Comparison of ENCODE assay signal across 10 mouse cellular contexts in the genomic region with DNA sequence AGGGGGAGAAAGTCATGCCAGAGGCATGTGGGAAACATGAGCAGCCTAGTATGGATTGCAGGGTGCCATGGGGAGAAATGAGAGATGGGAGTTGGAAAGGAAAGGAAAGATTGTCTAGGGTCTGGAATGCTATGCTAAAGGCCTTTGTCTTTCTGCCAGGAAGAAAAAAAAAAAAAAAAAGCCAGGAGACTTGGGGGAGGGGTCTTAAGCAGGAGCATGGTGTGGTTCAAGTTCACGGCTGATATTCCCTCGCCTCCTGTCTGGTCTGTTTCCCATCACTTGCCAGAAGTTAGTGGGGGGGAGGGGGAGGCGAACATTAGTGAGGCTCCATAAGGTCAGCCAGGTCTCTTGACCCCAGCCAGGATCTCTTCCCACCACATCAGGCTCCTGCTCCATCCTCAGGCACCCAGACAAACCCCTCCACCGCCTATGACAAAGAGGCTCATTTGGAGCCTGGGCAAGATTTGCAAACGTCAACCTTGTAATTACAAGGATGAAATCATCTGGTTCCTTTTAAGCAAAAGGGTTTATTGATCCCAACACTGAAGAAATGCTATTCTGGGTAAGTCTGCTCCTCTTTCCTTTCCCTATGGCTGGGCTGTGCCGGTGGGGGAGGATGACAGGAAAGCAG. TPM values are rescaled to one million over a fixed set of nuclear protein-coding genes. Genes with fewer than 3 reads are reported as not detected.
DNase-seq lines count a peak whose midpoint lies in the region; ATAC-seq and TF ChIP-seq lines count a peak whose summit lies in the region.
"Had no signal": no experiment of that assay in that cellular context is flagged by ENCODE, and none has a peak within 500 bp of the region (broad histone marks: within the 10 kb centered on the region; RNA-seq: fewer than 3 reads in every experiment).

No protein-coding gene starts in this region.

- H3K36me3 ChIP-seq in intestine, embryonic 14.5 days (ENCODE audit: control insufficient read depth, insufficient read depth, low read length) = no peaks in the 10 kb centered on the region
- H3K36me3 ChIP-seq in intestine, postnatal 0 days (ENCODE audit: control insufficient read depth, insufficient read depth) = no peaks in the 10 kb centered on the region
- no peaks in the 10 kb centered on the region for H3K36me3 ChIP-seq in limb, embryonic 13.5 days
- H3K36me3 ChIP-seq: neural tube, embryonic 13.5 days had no signal

- no peaks in the 10 kb centered on the region for H3K9me3 ChIP-seq in intestine, embryonic 14.5 days (ENCODE audit: control insufficient read depth, low read length)
- H3K9me3 ChIP-seq in intestine, postnatal 0 days (ENCODE audit: control insufficient read depth) = no peaks in the 10 kb centered on the region
- no peaks in the 10 kb centered on the region for H3K9me3 ChIP-seq in limb, embryonic 13.5 days
- H3K9me3 ChIP-seq: neural tube, embryonic 13.5 days had no signal

- no peak overlapping the region for H3K4me2 ChIP-seq in intestine, embryonic 14.5 days (ENCODE audit: low read length)
- no peak overlapping the region for H3K4me2 ChIP-seq in intestine, postnatal 0 days (replicated peaks; ENCODE audit: low read depth)
- H3K4me2 ChIP-seq in limb, embryonic 13.5 days (replicated peaks) = peak overlapping the region; percentile 42
- H3K4me2 ChIP-seq: neural tube, embryonic 13.5 days had no signal

- no peak for TF ChIP-seq CTCF in intestine, postnatal 0 days (IDR thresholded peaks at IDR 0.05; ENCODE audit: low read depth)

- no peak overlapping the region for H3K4me3 ChIP-seq in intestine, embryonic 14.5 days (ENCODE audit: low read depth, low read length)
- no peak overlapping the region for H3K4me3 ChIP-seq in intestine, postnatal 0 days (ENCODE audit: low read depth, low read length)
- H3K4me3 ChIP-seq in limb, embryonic 13.5 days = peak overlapping the region; percentile 10; the same call in 1 of the 2 replicates
- H3K4me3 ChIP-seq: neural tube, embryonic 13.5 days had no signal

- 20% methylated on average over 6 of the region's 6 CpGs for WGBS in intestine, embryonic 14.5 days
- WGBS in intestine, postnatal 0 days = 38% methylated on average over 6 of the region's 6 CpGs
- WGBS in limb, embryonic 13.5 days = 5% methylated on average over 6 of the region's 6 CpGs

- ATAC-seq in intestine, embryonic 14.5 days (replicated peaks; ENCODE audit: low FRiP score, low TSS enrichment, low read depth) = peak; percentile 47; the same call in 1 of the 2 replicates
- ATAC-seq in intestine, postnatal 0 days = no peak
- peak; percentile 83 for ATAC-seq in limb, embryonic 13.5 days (ENCODE audit: low FRiP score, low read depth)

- peaks cover 13% of the 10 kb centered on the region; the same call in 1 of the 2 replicates for H3K4me1 ChIP-seq in intestine, embryonic 14.5 days (replicated peaks; ENCODE audit: control insufficient read depth, insufficient read depth, low read length)
- H3K4me1 ChIP-seq in intestine, postnatal 0 days (replicated peaks; ENCODE audit: control insufficient read depth, insufficient read depth, low read length) = no peaks in the 10 kb centered on the region
- H3K4me1 ChIP-seq in limb, embryonic 13.5 days = peaks cover 35% of the 10 kb centered on the region
- H3K4me1 ChIP-seq: neural tube, embryonic 13.5 days had no signal

- peak; percentile 63 for DNase-seq in intestine, embryonic 14.5 days (ENCODE audit: low spot score)
- peak; percentile 74 for DNase-seq in NIH3T3 (ENCODE audit: low read depth)
- peak; percentile 69 for DNase-seq in embryo, embryonic 11 days
- DNase-seq in cerebellum, postnatal 14 days = no peak
- DNase-seq in c-Kit-positive CD71-positive TER-119-positive erythroid progenitor cells, embryonic 14.5 days (ENCODE audit: low spot score) = no peak
- DNase-seq: gastrocnemius, postnatal 10 days; kidney, adult 11 months had no signal

- no peak overlapping the region for H3K9ac ChIP-seq in intestine, embryonic 14.5 days (ENCODE audit: low read length)
- H3K9ac ChIP-seq in intestine, postnatal 0 days (ENCODE audit: low read depth, low read length) = no peak overlapping the region
- H3K9ac ChIP-seq in limb, embryonic 13.5 days = no peak overlapping the region
- H3K9ac ChIP-seq: neural tube, embryonic 13.5 days had no signal

- no peaks in the 10 kb centered on the region for H3K27me3 ChIP-seq in intestine, embryonic 14.5 days (replicated peaks; ENCODE audit: control insufficient read depth, insufficient read depth, low read length)
- H3K27me3 ChIP-seq in intestine, postnatal 0 days (replicated peaks; ENCODE audit: control insufficient read depth, insufficient read depth, low read length) = no peaks in the 10 kb centered on the region
- no peaks in the 10 kb centered on the region for H3K27me3 ChIP-seq in limb, embryonic 13.5 days
- H3K27me3 ChIP-seq: neural tube, embryonic 13.5 days had no signal

- H3K27ac ChIP-seq in intestine, embryonic 14.5 days (ENCODE audit: low read depth) = peak overlapping the region; percentile 64
- H3K27ac ChIP-seq in intestine, postnatal 0 days (ENCODE audit: low read depth, low read length) = no peak overlapping the region
- H3K27ac ChIP-seq in limb, embryonic 13.5 days = peak overlapping the region; percentile 87
- H3K27ac ChIP-seq: neural tube, embryonic 13.5 days had no signal

RNA-seq across cellular contexts. Expression of a gene that starts 6.1 kb away (rescaled TPM):
- polyA plus RNA-seq in intestine, embryonic 14.5 days (2014; fragmentation: Nextera tagmentation; extraction: Ambion mirVana) = 52.5 and 62.8 TPM in 2 replicates
- polyA plus RNA-seq in intestine, postnatal 0 days (2015; fragmentation: Nextera tagmentation; extraction: Ambion mirVana) = 18.9 and 21.8 TPM in 2 replicates
- polyA plus RNA-seq in limb, embryonic 13.5 days (2015; fragmentation: Nextera tagmentation; extraction: Ambion mirVana) = 97.1 and 101 TPM in 2 replicates

RNA-seq across cellular contexts. Expression of a gene that starts 32.8 kb away (rescaled TPM):
- polyA plus RNA-seq in intestine, embryonic 14.5 days (2014; fragmentation: Nextera tagmentation; extraction: Ambion mirVana) = not detected in 2 replicates
- polyA plus RNA-seq in intestine, postnatal 0 days (2015; fragmentation: Nextera tagmentation; extraction: Ambion mirVana) = not detected in 2 replicates
- not detected in 2 replicates for polyA plus RNA-seq in limb, embryonic 13.5 days (2015; fragmentation: Nextera tagmentation; extraction: Ambion mirVana)
- polyA plus RNA-seq: neural tube, embryonic 13.5 days had no signal

Comparison
In these comparisons a context has a peak if more than half of its experiments do, and no peak if none do; other contexts are left out.
1. DNase-seq: peak in intestine, embryonic 14.5 days (single experiment), NIH3T3 (single experiment) and embryo, embryonic 11 days (single experiment); none in cerebellum, postnatal 14 days (0 of 2) and c-Kit-positive CD71-positive TER-119-positive erythroid progenitor cells, embryonic 14.5 days (single experiment).